Mouse (Mus musculus) urinary bladder, adult 2 months (tissue): Measurements from ENCODE around the gene Pml. TPM values are rescaled to one million over a fixed set of nuclear protein-coding genes. Genes with fewer than 3 reads are reported as not detected.

Source experiments
- DNase-seq: peaks from one replicate; pipeline ENCODE4 v3.0.0; 2022; ENCODE audit warnings: low spot score
- polyA plus RNA-seq: library from polyadenylated mRNA; depleted of rRNA; stranded (reverse); fragments of >200 nt; gene quantifications from 2 replicates; pipeline ENCODE4 v1.2.3, GENCODE M21; 2012

Gene Pml
- polyA plus RNA-seq, 1 experiment: 14.2 TPM

DNA sequence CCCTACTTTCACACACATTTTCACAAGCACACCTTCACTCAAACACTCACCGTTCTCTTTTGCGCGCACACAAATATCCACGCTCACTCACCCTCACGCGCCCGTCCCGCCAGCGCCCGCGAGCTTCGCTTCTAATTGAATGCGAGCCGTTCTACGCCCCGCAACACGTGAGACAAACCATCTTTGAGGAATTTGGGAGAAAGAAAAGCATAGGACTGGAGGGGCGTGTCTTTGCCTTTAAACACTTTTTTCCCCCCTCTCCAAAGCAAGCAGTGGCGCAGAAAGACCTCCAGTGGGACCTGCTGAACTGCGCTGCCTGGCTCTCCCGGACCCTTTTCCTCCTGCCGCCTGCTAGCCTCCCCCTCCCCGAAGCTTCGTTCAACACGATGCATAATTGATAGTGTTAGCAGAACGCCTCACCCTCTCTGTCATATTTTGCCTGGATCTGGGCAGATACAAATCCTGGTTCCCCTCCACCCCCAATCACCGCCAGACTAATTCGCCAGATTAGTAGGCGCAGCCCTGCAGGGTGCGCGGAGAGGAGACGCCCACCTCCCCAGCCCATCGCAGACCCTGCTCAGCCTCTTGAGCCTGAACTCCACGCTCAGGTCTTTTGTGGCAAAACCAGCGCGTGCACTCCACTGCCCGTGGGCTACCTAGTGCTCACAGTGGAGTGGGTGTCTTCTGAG is 47.6 kb downstream of the Pml start:
- DNase-seq: no peak

DNA sequence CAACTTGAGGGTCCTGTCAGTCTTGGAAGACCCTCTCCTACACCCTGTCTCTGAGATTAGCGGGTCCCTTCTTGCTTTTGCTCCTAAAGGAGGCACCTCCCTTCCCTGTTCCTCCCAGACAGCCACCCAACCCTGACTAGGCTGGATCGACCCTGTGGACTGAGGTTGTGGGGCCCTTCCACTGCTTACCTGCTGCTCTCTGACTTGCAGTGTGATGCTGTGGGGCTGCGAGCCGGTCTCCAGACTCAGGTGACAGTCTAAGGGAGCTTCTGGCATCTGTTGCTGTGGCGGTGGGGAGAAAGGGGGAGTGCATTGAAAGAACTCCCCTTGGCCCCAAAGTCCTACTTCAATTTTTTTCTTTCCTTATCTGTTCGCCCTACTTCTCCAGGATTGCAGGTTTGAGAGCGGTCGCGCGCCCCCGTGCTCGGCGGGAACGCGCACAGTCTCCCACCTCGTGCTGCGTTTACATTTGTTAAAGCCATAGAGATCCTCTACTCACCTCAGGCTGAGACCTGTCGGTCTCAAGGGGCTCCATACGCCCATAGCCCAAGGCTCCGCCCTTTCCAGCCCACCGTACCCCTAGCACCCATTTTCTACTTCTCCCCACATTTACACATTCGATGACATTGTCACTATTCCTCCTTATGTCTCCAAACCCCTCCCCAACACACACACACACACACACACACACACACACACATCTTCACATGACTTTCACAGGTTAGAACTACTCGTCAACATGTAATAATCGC is 48.3 kb downstream of the Pml start:
- no peak for DNase-seq

DNA sequence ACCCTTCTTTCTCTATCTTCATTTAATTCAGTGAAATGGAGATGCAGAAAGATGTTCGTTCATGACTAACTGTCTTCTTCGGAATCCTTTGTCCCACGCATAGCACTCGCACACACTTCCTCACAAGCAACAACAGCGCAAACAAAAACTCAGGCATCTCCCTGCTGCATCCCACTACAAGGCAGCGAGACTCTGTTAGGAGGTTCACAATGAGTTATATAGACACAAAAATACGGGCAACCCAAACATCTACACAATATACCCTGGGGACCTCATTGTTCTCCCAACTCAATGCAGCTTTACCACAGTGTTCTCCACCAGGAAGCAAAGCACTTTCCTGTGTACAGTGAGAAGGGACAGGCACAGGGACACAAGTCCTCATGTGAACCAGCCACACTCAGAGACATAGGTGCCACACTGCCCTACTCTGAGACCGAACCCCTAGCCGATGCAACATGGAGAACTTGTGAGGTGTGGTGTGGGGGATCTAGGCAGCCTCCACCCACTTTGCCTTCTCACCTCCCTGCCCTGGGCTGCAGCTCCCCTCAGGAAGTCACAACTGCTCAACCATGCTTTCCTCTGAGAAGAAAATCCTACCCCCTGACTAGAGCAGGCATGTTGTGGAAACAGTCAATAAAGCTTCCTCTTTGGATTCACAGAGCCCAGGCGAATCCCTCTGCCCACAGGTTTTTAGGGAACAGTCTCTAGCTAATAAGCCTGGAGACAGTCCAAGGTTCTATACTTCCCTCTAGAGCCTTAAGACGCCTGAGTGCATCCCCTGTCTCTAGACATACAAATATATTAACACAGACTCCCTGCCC is 49.1 kb downstream of the Pml start:
- DNase-seq: no peak

DNA sequence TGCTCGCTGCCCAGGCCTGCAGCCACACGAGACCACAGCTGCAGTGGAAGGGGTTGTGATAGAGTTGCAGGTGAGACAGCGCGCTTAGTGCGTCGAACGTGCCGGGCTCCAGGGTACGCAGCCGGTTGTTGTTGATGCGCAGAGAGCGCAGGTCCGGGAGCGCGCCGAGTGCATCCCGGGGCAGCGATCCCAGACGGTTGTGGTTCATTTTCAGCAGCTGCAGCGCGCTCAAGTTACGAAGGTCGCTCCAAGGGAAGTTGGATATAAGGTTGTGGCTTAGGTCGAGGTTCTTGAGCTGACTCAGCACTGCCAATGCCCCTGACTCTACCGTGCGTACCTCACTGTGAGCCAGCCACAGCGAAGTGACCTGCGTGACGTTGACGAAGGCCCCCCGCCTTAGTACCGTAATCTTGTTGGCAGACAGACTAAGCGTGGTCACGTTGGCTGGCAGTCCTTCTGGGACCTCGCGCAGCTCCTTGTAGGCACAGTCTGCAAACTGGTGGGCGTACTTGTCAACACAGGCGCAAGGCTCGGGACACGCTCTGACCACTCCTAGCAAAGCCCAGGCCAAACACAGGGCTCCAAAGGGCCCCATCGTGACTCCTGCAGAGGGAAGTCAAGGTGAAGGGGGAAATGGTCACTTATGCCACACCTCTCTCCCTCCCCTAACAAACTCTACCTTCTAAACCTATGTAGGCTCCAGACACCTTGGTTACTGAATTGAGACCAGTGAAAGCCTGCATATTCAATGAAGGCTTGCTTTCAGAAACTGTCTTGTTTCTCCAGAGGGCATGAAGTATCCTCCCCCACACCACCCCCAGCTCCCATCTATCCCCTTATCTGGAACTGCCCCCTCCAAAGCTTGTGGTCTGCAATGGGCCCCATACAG is 50.0 kb downstream of the Pml start:
- no peak for DNase-seq

DNA sequence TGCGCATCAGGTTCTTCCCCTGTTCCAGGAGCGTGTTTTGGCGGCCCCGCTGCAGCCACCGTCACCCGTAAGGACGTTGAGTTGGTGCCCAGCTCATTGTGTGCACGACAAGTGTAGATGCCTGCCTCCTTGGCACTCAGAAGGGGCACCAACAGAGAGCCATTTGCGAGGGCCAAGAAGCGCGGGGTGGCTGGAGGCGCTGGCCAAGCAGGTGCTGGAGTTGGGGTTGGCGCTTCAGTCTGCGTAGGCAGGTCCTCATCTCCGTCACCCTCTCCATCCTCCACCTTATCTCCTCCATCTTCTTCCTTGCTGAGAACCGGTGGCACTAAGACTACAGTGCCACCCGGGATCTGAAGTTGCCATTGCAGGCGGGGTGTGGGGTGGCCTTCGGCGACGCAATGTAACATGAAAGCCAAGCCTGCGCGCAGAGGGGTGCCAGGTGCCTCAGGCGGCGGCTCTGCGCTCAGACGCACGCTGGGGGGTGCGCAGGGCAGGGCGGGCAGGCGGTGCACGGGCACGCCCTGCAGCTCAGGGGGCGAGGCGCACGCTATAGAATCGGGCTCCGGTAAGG is 50.7 kb downstream of the Pml start:
- no peak for DNase-seq

DNA sequence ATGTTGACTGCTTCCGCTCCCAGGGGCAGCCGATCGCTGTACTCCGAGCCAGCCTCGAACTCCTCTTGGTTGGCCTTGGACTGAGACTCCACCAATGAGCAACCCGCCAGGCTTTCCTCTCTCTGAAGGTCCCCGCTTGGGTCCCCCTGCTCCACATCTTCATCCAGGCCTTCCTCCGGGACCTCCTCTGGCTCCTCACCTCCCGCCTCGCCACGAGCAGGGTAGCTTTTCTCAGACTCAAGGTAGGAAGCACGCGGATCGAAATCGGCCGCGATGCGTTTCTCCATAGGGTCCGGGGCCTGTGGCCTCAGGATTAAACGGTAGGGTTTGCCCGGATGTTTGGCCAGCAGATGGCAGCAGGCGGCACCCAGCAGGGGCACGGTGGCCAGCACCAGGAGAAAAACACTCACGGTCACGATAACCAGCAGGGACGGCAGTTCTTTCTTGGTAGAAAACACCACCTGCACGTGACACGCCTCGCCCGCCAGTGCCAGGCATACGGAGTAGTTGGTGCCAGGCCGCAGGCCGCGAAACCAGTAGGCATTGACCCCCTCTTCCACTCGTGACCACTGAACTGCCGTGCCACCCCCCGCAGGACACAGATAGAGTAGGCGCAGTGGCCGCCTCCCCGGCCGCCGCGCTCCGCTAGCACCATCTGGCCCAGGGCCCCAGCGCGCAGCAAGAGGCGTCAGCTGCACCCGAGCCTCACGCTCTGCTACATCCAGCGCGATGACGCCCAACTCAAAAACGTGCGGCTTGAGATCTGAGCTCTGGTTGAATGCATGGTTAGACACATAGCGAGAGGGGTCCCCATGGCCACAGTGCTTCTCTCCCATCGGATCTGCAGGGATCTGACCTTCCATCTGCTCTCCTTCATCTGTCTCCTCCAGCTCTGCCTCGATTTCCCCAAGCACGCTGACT is 51.5 kb downstream of the Pml start:
- no peak for DNase-seq

DNA sequence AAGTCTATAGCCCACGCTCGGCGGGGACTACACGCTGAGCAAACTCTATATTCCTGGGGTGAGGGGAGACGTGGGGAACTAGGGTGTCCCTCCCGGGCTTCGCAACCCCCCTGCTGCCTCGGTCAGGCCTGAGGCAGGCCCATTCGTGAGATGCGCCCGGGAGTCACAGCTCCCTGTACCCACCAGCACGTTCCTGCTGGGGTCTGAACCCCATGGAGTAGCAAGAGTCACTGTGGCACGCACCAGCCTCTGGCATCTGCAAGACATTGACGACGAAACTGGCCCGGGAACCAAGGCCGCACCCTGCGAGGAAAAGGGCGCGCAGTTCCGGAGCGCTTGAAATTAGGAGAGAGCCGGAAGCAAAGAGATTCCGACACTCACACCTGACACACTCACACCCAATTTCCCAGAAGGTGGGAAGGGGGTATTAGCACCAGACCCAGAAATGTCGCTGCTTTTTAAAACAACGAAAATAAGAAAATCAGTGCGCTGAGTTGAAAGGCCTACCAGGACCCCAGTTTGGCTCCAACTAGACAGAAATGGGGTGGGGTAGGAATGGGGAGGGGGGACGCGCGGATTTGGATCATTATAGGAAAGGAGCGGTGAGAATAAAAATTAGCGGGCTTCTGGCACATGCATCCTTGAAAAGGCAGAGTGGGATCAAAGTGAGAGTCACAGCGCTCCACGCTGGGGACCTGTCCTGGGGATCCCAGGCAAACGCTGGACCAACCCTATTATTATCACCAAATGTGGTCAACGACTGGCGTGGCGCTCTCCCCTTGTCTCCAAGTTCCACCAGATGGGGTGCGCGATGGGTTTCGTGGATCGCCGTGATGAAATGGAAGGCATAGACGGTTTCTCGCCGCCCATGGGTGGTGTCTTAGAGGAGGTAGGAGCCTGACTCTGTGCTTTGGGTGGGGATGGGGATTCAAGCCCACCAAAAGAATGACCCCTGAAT is 52.7 kb downstream of the Pml start:
- peak; percentile 10 for DNase-seq

DNA sequence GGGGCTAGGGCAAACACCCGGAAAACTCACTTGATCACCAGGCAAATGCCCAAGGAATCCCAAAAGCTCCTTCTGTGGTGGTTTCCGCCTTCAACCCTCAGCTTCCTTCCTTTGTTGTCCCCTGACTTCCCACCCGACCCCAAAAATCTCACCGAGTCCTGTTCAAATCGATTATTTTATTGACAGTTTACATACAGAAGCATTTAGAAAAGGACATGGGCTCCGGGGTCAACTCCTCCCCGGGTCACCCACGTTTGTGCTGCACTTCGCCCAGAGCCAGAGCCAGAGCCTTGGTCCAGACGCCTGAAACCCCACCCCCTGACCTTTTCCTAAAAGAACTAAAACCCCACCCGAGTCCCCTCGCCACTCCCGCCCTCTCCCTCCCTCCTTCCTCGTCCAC is 53.4 kb downstream of the Pml start:
- peak; percentile 16 for DNase-seq

DNA sequence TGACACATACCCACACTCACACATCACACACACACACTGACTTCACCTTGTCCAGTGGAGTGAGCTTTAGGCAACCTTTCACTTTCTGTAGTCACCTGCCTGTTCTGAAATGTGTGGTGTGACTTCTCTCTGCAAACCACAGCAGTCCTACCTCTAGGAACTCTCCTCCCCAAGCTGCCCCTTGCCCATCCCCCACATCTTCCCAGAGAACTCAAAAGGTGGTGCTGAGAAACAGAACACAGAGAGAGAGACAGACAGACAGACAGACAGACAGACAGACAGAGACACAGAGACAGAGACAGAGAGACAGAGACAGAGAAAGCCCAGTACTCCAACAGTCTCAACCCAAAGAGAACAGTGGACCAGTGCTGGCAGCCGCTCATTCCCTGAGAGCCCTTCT is 53.9 kb downstream of the Pml start:
- DNase-seq: no peak

DNA sequence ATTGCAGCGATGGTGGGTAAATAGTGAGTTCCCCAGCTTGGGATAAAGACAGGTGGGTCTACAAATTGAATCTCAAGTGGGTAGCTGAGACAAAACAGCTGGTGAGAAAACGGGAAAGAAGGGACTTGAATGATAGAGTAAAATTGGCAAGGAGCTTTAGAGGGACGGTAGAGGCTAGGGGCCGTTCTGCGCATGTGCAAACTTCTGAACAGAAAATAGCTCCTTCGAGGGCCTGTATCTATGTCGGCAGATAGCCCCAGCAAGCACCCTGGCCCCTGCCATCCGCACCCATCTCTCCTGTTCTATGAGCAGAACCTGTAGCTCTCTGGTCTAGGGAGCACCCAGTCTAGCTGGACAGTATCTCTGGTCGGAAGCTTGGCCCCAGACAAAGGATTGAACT is 55.4 kb downstream of the Pml start:
- no peak for DNase-seq

DNA sequence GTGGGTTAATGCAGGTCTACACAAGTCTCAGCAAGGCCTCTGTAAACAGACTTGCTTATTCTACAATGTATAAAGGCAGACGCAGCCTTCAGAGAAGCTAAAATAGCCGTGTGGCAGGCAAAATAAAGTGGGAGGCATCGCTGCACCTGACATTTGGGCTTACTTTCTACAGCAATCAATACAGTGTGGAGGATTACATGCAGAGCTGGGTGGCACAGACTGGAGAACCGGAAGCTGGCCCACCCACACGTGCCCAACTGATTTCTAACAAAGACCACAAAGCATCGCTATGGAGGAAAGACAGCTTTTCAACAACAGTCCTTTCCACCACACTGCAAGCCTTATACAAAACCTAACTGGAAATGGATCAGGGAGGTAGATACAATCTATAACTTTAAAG is 65.1 kb downstream of the Pml start:
- DNase-seq: no peak

DNA sequence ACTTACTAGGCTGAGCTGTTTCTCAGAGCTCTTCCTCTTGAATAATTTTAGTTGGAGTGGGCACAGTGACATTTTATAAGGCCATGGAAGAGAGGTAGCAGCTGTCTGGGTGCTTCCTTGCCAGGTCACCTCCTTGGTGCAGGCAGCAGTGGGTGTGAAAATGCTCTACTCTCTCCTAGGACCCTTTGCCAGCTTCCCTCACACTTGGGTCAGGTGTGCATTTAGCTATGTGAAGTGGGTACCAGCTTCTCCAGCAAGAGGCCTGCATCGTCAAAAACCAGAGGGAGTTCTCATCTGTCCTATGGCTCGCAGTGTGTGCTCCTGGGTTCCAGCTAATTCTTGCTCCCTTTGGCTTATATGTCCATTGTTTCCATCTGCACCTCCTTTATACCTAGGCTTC is 70.2 kb downstream of the Pml start:
- no peak for DNase-seq

DNA sequence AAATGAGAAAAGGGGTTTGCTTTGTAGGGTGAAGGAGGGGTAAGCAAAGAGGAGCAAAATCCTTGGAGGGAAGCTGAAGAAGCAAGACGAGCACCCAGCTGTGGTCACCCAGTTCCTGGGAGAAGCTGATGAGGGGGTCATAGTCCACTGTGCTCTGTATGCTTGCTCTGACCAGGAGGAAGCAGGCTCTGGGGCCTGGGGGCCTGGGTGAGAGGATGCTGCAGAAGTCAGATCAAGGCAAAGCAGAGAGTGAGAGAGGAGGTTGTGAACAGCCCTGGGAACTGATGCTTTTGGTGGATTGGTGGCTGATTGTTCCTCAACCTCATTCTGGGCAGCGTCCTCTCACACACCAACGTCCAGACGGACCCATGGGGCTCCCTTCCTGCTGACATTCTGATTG is 72.4 kb downstream of the Pml start:
- no peak for DNase-seq

DNA sequence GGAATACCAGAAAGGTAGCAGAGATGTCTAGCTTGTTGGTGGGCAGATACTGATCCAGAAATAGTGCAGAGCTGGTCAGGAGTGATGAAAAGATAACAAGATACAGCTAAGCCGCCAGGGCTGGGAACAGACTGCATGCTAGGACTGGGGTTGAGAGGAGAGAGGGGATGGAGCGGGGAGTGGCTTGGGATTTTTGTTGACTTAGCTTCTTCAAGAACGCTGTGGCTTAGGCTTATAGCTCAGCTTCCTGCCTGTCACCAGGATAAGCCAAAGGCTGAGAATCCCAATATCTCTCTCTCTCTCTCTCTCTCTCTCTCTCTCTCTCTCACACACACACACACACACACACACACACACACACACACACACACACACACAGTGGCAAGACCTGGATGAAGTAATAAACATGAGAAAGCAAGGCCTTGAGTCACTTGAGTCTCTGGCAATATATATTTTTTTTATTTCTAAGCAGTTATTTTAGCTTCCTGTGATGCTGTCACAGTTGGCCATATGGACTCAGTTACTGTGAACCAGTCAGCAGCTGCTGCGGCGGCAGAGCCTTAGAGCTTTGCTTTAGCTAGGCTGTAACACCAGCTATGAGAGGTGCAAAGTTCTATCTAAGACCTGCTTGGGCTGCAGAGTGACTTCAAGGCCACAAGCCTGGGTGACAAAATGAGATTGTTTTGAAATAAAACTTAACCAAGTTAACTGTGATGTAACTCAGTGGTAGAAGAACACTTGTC is 73.7 kb downstream of the Pml start:
- no peak for DNase-seq

DNA sequence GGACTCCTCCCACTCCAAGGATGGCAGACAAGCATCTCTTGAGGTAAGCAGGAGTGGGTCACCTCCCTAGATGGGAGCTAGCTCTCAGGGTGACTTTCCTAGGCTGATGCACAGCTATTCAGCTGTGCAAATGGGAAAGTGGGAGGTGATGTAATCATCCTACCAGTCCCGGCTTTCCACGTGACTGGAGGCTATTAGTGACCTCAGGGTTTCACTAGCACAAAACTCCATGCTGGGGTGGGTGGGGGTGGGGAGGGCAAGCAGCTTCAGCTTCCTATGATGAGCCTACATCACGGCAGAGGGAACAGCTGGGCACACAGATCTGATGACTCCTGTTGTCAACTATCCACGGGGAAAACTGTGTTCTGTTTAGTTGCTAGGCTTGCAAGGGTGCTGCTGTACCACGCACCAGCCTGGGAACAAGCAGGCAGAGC is 74.8 kb downstream of the Pml start:
- DNase-seq: no peak

DNA sequence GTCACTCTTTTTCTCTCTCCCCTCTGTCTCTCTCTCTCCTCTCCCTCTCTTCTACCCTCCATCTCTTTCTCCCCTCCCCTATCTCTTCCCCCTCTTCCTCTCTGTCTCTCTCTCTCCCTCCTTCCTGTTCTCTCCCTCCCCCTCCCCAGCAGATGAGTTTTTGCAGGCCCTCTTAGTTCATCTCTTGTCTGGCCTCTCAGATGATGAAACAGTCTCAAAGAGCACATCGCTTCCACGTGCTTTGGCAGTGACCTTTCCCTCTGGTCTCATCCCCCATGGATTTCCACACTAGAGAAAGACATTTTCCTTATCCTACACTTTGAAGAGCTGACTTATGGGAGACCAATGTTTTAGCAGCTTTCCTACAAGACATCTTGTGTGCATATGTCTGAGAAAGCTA is 76.7 kb downstream of the Pml start:
- DNase-seq: no peak

DNA sequence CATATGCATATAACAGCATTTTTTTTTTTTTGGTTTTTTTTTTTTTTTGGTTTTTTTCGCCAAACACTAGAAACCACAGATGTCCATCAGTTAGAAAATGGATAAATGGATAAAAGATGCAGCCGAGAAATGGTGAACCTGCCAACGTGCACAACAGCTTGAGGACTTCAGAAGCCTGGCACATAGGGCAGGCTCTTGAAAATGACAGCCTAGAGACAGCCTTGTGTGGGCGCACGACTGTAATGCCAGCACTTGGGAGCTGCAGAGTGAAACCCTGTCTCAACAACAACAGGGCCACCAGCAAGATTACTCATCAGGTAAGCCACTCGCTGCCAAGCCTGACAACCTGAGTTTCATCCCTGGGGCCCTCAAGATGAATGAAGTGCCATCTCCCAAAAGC is 80.2 kb downstream of the Pml start:
- no peak for DNase-seq

DNA sequence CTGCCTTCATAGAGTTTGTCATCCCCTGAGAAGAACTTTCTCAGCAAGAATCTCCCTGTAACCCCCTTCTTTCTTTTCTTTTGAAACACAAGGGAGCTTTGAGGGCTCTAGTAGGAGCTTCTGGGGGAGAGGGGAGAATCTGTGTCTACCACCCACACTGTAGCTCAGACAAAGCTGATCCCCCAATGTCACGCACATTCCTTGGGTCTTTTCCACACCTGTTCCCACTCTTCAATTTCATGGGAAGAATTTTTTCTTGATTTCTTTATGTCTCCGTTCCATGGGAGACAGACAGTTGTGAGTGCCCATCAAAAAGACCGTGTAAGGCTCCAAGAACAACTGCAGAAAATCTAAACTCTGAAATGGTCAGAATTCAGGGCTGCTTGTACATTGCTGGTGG is 80.7 kb downstream of the Pml start:
- no peak for DNase-seq
